9 mouse cellular contexts compared by ENCODE assay signal in genomic region chr11:19423841-19424815, GRCm38 (mm10).
DNase-seq lines count a peak whose midpoint lies in the region; ATAC-seq and TF ChIP-seq lines count a peak whose summit lies in the region.
"Had no signal": no experiment of that assay in that cellular context is flagged by ENCODE, and none has a peak within 500 bp of the region (broad histone marks: within the 10 kb centered on the region; RNA-seq: fewer than 3 reads in every experiment).

No protein-coding gene starts in this region.

- H3K9ac ChIP-seq in stomach, postnatal 0 days (ENCODE audit: low read length): no peak overlapping the region

- no peak overlapping the region for H3K4me3 ChIP-seq in stomach, postnatal 0 days (ENCODE audit: low read depth, low read length)

- no peak overlapping the region for H3K27ac ChIP-seq in stomach, postnatal 0 days (replicated peaks)

- ATAC-seq in stomach, postnatal 0 days (ENCODE audit: low FRiP score, low TSS enrichment): no peak
- ATAC-seq: Patski had no signal

- intact Hi-C loops in heart, postnatal 10 days (cut with DNase I): no loop called here

- no peaks in the 10 kb centered on the region for H3K27me3 ChIP-seq in stomach, postnatal 0 days (ENCODE audit: control insufficient read depth, insufficient read depth, low read length)

- no peaks in the 10 kb centered on the region for H3K4me1 ChIP-seq in stomach, postnatal 0 days (replicated peaks; ENCODE audit: control insufficient read depth, insufficient read depth)

- peak; percentile 13 to 57 for DNase-seq in urinary bladder, adult 18-20 months (ENCODE audit: low spot score in 2 of 2)
- DNase-seq in urinary bladder, postnatal 10 days (ENCODE audit: low spot score): no peak
- peak; percentile 9 to 25 for DNase-seq in heart, postnatal 10 days
- DNase-seq in layer of hippocampus, adult 9-10 months (ENCODE audit: low spot score): peak; percentile 56
- DNase-seq in lung, postnatal 25 days (ENCODE audit: low spot score): peak; percentile 38
- no peak for DNase-seq in stomach, postnatal 0 days (ENCODE audit: low spot score)
- DNase-seq in liver: no peak
- no peak for DNase-seq in B cell, adult 2 months

- TF ChIP-seq CTCF in stomach, postnatal 0 days (IDR thresholded peaks at IDR 0.05; ENCODE audit: low read depth): no peak

- no peaks in the 10 kb centered on the region for H3K9me3 ChIP-seq in stomach, postnatal 0 days (ENCODE audit: control insufficient read depth, low read length)

- no peaks in the 10 kb centered on the region for H3K36me3 ChIP-seq in stomach, postnatal 0 days (ENCODE audit: control insufficient read depth, insufficient read depth, low read length)

- H3K4me2 ChIP-seq in stomach, postnatal 0 days (replicated peaks; ENCODE audit: low read depth): peak overlapping the region; percentile 28

- 46% methylated on average over 20 of the region's 20 CpGs for WGBS in stomach, postnatal 0 days

- TF ChIP-seq EP300 in stomach, postnatal 0 days (optimal IDR thresholded peaks at IDR 0.05): no peak

Comparison
In these comparisons a context has a peak if more than half of its experiments do, and no peak if none do; other contexts are left out.
1. DNase-seq: peak in urinary bladder, adult 18-20 months (2 of 2), heart, postnatal 10 days (2 of 2), layer of hippocampus, adult 9-10 months (single experiment) and lung, postnatal 25 days (single experiment); none in urinary bladder, postnatal 10 days (single experiment), stomach, postnatal 0 days (single experiment), liver (single experiment) and B cell, adult 2 months (0 of 2).